Mouse (Mus musculus): Measurements from ENCODE around the gene Tmub1.

Tmub1 gene

GRCm38 (mm10) chr5:24453985-24454303 lies 6.3 kb upstream of the Tmub1 start:
- no peak for DNase-seq (ENCODE audit: low read depth, low spot score)

GRCm38 (mm10) chr5:24453283-24453984 lies 5.8 kb upstream of the Tmub1 start:
- no peak for DNase-seq (ENCODE audit: low read depth, low spot score)

GRCm38 (mm10) chr5:24452691-24453233 lies 5.1 kb upstream of the Tmub1 start:
- no peak for DNase-seq (ENCODE audit: low read depth, low spot score)

DNA sequence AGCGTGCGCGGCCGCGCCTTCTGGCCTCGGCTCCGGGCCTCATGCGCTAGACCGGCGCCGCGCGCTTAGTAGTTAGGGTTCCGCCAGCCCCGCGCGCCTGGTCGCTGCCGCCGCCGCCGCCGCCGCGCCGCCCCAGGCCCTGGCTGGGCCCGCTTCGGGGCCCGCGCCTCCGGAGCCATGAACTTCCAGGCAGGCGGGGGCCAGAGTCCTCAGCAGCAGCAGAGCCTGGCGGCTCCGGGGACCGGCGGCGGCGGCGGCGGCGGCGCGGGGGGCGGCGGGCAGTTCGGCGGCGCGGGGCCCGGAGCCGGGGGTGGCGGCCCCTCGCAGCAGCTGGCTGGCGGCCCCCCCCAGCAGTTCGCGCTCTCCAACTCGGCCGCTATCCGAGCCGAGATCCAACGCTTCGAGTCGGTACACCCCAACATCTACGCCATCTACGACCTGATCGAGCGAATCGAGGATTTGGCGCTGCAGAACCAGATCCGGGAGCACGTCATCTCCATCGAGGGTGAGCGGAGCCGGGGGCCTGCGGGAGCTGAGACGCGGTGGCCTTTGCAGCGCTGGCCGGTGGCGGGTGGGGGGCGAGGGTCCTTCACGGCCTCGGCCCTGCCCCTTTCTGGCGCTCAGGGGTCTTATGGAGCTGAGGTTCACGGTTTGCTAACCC lies 4.5 kb upstream of the Tmub1 start, which contains the start of gene Agap3:
Agap3 (plus strand) TSS at position 148 of the 661 bp plus-strand sequence.
- no peak for DNase-seq (ENCODE audit: low read depth, low spot score)

GRCm38 (mm10) chr5:24451264-24452029 lies 3.8 kb upstream of the Tmub1 start:
- peak; percentile 81 for DNase-seq (ENCODE audit: low read depth, low spot score)

DNA sequence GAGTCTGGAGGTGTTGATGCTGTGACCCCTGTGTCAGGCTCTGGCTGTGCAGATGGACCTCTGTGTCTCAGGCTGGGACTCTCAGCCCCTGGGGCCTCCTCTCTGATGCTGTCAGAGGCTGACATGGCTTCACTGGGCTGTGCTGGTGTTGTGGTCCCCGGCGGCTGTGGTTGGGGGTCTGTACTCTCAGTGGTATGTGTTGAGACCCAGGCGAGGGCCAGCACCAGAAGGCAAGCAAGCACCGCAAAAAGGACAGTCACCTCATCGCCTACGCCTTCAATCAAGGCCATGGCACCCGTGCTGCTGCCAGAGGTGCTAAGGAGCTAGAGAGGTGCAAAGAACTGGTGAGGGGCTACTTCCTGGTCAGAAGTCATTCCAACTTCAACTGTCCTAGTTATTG lies 1.0 kb downstream of the Tmub1 start:
- no peak for DNase-seq (ENCODE audit: low read depth, low spot score)

DNA sequence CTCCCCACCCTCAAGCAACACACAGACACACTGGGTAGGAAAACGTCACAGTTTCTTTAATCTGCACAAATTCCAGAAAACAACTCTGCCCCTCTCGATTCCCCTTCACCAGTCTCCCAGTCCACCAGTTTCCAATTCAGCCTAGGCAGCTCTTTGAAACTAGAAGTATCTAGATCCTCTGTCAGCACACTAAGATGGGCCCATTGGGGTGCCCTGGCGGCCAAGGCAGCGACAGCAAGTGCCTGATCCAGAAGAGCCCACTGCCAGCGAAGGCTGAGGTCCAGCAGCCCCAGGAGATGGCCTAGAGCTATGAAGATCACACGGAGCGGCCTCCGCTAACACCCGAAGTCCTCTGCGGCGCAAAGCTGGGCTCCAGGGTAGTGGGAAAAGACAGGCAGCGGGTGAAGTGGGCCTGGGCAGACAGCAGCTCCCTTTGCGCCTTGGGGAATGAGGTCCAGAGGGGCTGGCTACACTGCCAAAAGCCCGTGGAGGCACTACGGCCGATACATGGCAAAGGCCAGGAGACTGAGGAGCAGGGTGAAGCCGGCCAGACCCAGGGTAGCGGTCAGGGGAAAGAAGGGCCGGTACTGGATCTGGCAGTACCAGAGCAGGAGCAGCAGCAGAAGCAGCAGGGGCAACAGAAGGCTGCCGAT lies 2.1 kb downstream of the Tmub1 start:
- no peak for DNase-seq (ENCODE audit: low read depth, low spot score)

DNA sequence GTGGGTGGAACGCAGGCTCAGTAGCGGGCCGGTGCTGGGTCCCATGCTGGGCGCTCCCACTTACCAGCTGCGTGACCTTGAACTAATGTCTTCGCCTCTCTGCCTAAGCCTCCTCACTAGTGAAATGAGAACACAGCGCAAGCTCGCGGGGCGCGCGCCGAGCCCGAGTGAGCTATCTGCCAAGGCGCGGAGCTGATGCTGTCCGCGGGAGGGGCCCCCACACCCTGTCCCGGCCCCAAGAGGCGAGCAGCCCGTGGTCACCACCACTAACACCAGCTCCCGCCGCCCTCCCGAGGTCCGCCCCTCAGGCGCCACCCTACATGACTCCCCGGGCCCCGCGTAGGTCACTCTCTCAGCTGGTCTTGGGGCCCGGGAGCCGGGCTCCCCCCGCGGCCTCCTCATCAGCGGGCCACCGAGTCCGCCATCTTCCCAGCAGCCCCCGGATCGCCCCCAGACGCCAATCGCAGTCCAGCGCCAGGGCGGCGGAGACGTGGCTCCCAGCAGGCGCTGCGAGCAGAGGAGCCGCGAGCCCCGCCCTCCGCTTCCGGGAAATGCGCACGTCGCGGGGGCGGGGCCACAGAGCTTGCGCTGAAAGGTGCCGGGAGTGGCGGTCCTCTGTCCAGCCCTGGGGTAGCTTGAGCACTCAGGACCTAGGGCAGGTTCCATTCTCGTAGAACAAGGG lies 2.8 kb downstream of the Tmub1 start, which contains the start of gene Fastk:
Fastk (minus strand) TSS at position 542 of the 682 bp plus-strand sequence.
- peak; percentile 88 for DNase-seq (ENCODE audit: low read depth, low spot score)

- DNase-seq (ENCODE audit: low read depth, low spot score) = no peak
These were observed 3.7 kb downstream of the Tmub1 start for GRCm38 (mm10) chr5:24443927-24444326.

DNA sequence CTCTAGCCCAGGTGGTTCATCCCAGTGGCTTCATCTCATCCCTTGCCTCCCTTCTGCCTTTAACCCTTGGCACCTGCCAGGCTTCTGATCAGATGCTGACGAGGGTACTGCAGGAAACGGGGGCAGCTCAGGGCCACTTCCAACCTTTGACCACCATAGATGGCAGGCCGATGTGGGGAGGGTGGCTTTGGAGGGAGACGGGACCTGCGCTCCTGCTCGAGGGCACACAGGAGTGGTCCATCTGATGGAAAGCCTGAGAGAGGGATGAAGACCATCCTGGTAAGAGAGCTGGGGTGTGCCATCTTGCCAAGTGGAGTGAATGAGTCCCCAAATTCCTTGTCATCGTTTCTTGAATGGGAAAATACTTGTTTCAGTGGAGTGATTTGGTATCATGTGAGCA lies 4.5 kb downstream of the Tmub1 start:
- DNase-seq (ENCODE audit: low read depth, low spot score) = no peak

DNA sequence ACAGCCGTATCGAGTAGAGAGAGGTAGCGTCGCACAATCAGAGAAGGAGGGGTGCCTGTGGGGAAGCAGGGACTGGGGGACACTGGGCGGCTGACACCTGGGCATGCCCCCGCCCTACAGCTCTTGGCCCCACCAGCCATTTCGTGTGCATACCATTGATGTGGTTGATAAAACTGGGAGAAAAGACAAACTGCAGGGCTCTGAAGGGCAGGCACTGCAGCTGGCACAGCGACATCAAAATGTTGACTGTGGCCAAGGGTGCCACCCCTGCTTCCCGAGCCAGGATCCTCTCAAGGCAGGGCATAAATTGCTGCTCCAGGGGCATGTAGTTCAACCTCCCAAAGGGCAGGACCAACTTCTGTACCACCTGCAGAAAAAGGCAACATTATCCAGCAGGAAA lies 5.6 kb downstream of the Tmub1 start:
- DNase-seq (ENCODE audit: low read depth, low spot score) = no peak

- DNase-seq (ENCODE audit: low read depth, low spot score) = no peak
These were observed 6.5 kb downstream of the Tmub1 start for GRCm38 (mm10) chr5:24441187-24441586.

DNA sequence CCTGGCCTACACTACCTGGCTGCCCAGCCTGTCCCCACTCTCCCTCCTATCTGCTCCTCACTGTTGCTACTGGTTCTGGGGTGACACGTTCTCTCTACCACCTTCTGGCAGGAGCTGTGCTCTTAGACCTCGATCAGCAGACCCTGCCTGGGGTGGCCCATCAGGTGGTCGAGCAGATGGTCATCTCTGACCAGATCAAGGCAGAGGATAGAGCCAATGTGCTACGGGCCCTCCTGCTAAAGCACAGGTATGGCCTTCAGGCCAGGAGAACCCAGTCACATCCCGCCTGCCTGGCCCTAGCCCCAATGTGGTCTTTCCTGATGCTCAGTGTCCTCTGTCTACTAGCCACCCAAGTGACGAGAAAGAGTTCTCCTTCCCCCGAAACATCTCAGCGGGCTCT lies 13.7 kb downstream of the Tmub1 start:
- DNase-seq (ENCODE audit: low read depth, low spot score) = no peak

DNA sequence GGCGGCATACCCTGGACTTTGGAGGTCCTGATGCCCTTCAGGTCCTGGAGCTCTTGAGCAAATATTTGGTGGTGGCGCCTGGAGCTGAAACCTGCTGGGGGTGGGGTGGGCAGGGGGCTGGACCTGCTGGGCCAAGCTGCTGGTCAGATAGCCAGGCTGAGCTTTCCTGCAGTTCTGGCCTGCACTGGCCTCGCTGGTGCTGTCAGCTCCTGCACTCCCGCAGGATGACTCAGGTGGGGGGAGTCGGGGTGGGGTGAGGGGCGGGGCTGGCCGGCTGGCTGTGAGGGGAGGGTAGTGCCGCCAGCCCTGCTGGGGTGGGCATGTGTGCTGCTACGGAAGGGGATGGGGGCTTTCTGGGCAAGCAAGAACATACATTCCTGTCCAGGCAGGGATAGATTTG lies 19.1 kb downstream of the Tmub1 start:
- no peak for DNase-seq (ENCODE audit: low read depth, low spot score)

DNA sequence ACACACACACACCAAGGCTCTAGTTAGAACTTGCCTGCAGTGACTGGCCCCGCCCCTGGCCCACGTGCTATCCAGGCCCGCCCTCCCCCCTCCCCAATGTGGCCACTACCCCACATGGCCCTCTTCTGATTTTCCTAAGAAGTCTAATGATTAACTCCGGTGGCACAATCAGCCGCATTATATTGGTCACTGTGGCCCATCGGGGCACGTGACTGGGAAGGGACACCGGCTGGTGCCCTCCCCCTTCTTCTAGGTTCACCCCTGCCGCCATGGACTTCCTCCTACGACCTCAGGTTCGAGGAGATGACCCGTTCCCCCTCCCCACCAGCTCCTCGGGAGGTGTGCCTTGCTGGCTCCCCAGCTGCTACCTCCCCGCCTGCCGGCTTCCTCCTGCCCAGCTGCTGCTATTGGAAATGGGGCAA lies 19.7 kb downstream of the Tmub1 start:
- DNase-seq (ENCODE audit: low read depth, low spot score) = no peak

- no peak for DNase-seq (ENCODE audit: low read depth, low spot score)
These were observed 20.4 kb downstream of the Tmub1 start for GRCm38 (mm10) chr5:24427285-24427633.

DNA sequence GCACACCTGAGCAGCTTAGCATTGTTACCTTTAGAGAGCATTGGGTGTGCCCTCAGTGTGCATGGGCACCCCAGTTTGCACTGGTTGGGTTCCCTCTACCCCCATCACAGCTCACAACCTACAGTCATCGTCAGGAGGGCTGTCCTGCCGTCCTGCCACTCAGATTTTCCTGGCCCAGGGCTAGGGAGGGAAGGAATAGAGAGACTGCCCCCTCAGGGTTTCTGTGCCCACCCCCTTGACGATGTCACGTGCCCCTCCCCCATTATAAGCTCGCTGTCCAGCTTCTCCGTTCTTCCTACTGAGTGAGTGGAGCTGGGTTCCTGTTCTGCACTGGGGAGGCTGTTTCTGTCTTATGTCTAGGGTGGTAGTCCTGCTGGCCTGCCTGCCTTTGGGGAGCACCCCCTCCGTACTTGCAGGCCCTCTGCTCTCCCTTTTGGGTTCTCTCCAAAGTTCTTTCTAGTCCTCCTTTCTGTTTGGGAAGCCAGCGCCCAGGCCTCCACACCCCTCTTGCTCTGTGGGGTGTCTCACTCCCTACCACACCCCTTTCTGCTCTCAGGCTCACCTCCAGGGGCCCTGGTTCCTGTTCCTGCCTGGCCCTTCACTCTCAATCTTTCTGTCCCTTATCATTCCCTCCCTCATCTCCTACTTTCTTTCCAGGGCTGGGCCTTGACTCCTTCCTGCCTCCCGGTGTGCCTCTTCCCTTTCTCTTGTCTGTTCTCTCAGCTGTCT lies 20.9 kb downstream of the Tmub1 start:
- no peak for DNase-seq (ENCODE audit: low read depth, low spot score)

DNA sequence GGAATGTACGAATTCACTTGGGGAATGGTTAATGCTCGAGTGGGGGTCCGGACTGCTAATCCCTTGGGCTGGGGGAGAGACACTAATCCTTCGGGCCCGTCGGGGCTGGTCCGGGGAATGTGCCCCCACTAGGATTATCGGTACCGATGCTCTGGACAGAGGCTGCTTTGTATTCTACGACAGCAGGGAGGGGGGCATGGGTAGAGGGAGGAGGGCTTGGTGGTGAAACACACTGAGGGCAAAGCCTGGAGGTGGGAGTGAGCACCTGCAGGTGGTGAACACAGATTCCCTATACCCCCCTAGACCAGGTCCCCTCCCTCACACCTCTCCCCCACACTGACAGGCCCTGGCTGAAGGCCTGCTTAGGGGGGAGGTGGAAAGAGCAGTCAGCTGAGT lies 21.6 kb downstream of the Tmub1 start:
- no peak for DNase-seq (ENCODE audit: low read depth, low spot score)

DNA sequence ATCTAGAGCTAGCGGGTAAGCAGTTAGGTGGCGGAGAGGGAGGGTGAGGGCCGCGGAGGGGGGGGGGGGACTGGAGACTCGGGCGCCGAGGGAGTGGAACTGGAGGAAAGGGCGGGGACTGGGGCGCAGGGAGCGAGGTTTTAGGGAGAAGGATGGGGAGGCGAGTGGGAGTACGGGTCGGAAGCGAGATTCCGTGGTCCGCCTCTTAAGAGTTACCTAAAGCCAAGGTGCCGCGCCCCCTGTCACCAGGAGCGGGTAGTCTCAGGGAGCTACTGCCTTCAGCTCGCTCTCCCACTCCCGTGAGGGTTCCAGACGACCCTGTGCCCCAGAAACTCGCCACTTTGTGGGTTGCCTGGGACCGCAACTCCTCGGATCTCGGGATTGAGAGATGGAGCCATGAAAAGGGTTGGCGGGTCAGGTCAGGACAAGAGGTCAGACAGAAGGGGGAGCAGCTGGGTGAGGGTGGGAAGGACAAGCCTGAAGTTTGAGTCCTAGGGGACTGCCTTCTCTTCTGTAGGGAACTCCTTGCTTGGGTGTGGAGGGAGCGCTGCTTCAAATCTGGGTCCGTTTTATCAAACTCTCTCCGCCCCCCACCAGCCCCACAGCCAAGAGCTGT lies 22.1 kb downstream of the Tmub1 start:
- no peak for DNase-seq (ENCODE audit: low read depth, low spot score)

GRCm38 (mm10) chr5:24424861-24425411 lies 22.7 kb downstream of the Tmub1 start:
- no peak for DNase-seq (ENCODE audit: low read depth, low spot score)

Data from telencephalon, adult 2 months (tissue).